16 mouse cellular contexts compared by ENCODE assay signal in genomic region chr3:144231931-144232330, GRCm38 (mm10). TPM values are rescaled to one million over a fixed set of nuclear protein-coding genes. Genes with fewer than 3 reads are reported as not detected.
DNase-seq lines count a peak whose midpoint lies in the region; ATAC-seq and TF ChIP-seq lines count a peak whose summit lies in the region.
"Had no signal": no experiment of that assay in that cellular context is flagged by ENCODE, and none has a peak within 500 bp of the region (broad histone marks: within the 10 kb centered on the region; RNA-seq: fewer than 3 reads in every experiment).

No protein-coding gene starts in this region.

- H3K4me3 ChIP-seq in spleen, adult 2 months (ENCODE audit: extremely low read depth, insufficient read depth, insufficient read length), result peak overlapping the region; percentile 32; the same call in 1 of the 2 replicates
- H3K4me3 ChIP-seq in bone marrow, adult 2 months (replicated peaks; ENCODE audit: control insufficient read depth, low read depth, low read length), result peak overlapping the region; percentile 51
- no peak overlapping the region for H3K4me3 ChIP-seq in stomach, postnatal 0 days (ENCODE audit: low read depth, low read length)
- H3K4me3 ChIP-seq: embryonic facial prominence, embryonic 12.5 days; forebrain, embryonic 10.5 days; limb, embryonic 15.5 days; neural tube, embryonic 15.5 days had no signal

- H3K9me3 ChIP-seq in stomach, postnatal 0 days (ENCODE audit: control insufficient read depth, low read length), result no peaks in the 10 kb centered on the region
- H3K9me3 ChIP-seq: embryonic facial prominence, embryonic 12.5 days; forebrain, embryonic 10.5 days; limb, embryonic 15.5 days; neural tube, embryonic 15.5 days had no signal

- DNase-seq in spleen, adult 2 months (ENCODE audit: low read depth in 1 of 2, low spot score in 2 of 2), result peak in 1 of 2 experiments; percentile 66
- DNase-seq in spleen, postnatal 14 days (ENCODE audit: low spot score in 2 of 2), result no peak
- DNase-seq in lung, postnatal 25 days (ENCODE audit: low spot score), result peak; percentile 59
- no peak for DNase-seq in stomach, postnatal 0 days (ENCODE audit: low spot score)
- no peak for DNase-seq in yolk sac, embryonic 10.5 days (ENCODE audit: low spot score)
- DNase-seq: adrenal gland, postnatal 14 days; cerebellum, postnatal 14 days; heart, postnatal 36 days; kidney, adult 18-20 months; thymus, adult 2 months had no signal

- H3K36me3 ChIP-seq in spleen, adult 2 months (ENCODE audit: control insufficient read depth, insufficient read depth, low read length), result no peaks in the 10 kb centered on the region
- H3K36me3 ChIP-seq in stomach, postnatal 0 days (ENCODE audit: control insufficient read depth, insufficient read depth, low read length), result no peaks in the 10 kb centered on the region
- H3K36me3 ChIP-seq: embryonic facial prominence, embryonic 12.5 days; forebrain, embryonic 10.5 days; limb, embryonic 15.5 days; neural tube, embryonic 15.5 days had no signal

- WGBS in spleen, adult 2 months, result 30% methylated on average over 6 of the region's 6 CpGs
- WGBS in bone marrow, adult 2 months, result 23% methylated on average over 6 of the region's 6 CpGs
- WGBS in stomach, postnatal 0 days, result 55% methylated on average over 6 of the region's 6 CpGs

- peak; percentile 84 for ATAC-seq in stomach, postnatal 0 days (ENCODE audit: low FRiP score, low TSS enrichment)
- no peak for ATAC-seq in frontal cortex, adult (ENCODE audit: low TSS enrichment)

- TF ChIP-seq CTCF in spleen, adult 2 months (IDR thresholded peaks at IDR 0.05; ENCODE audit: extremely low read depth, insufficient read depth, insufficient read length, insufficient replicate concordance), result no peak
- no peak for TF ChIP-seq CTCF in bone marrow, adult 2 months (IDR thresholded peaks at IDR 0.05; ENCODE audit: control insufficient read depth, insufficient read depth, low read length)
- no peak for TF ChIP-seq CTCF in stomach, postnatal 0 days (IDR thresholded peaks at IDR 0.05; ENCODE audit: low read depth)

- H3K4me1 ChIP-seq in spleen, adult 2 months (ENCODE audit: control insufficient read depth, insufficient read depth, insufficient read length), result peaks cover 7% of the 10 kb centered on the region; the same call in 1 of the 2 replicates
- H3K4me1 ChIP-seq in bone marrow, adult 2 months (ENCODE audit: control insufficient read depth, insufficient read depth, low read length), result peaks cover 4% of the 10 kb centered on the region; the same call in 1 of the 2 replicates
- no peaks in the 10 kb centered on the region for H3K4me1 ChIP-seq in stomach, postnatal 0 days (replicated peaks; ENCODE audit: control insufficient read depth, insufficient read depth)
- H3K4me1 ChIP-seq: neural tube, embryonic 15.5 days had no signal

- peak overlapping the region; percentile 34 for H3K27ac ChIP-seq in spleen, adult 2 months (ENCODE audit: insufficient read depth, low read length)
- H3K27ac ChIP-seq in bone marrow, adult 2 months (ENCODE audit: control insufficient read depth, insufficient read depth, low read depth, low read length, poor library complexity), result peak overlapping the region; percentile 58; the same call in 1 of the 2 replicates
- no peak overlapping the region for H3K27ac ChIP-seq in stomach, postnatal 0 days (replicated peaks)
- H3K27ac ChIP-seq: embryonic facial prominence, embryonic 12.5 days; forebrain, embryonic 10.5 days; limb, embryonic 15.5 days; neural tube, embryonic 15.5 days had no signal

- H3K27me3 ChIP-seq in spleen, adult 2 months (ENCODE audit: control insufficient read depth, insufficient read depth, low read length), result no peaks in the 10 kb centered on the region
- no peaks in the 10 kb centered on the region for H3K27me3 ChIP-seq in stomach, postnatal 0 days (ENCODE audit: control insufficient read depth, insufficient read depth, low read length)
- H3K27me3 ChIP-seq: embryonic facial prominence, embryonic 12.5 days; limb, embryonic 15.5 days; neural tube, embryonic 15.5 days had no signal

- no peak for TF ChIP-seq EP300 in stomach, postnatal 0 days (optimal IDR thresholded peaks at IDR 0.05)

- H3K9ac ChIP-seq in stomach, postnatal 0 days (ENCODE audit: low read length), result no peak overlapping the region
- H3K9ac ChIP-seq: embryonic facial prominence, embryonic 12.5 days; limb, embryonic 15.5 days; neural tube, embryonic 15.5 days had no signal

- H3K4me2 ChIP-seq in stomach, postnatal 0 days (replicated peaks; ENCODE audit: low read depth), result no peak overlapping the region
- H3K4me2 ChIP-seq: embryonic facial prominence, embryonic 12.5 days; limb, embryonic 15.5 days; neural tube, embryonic 15.5 days had no signal

- TF ChIP-seq POLR2A in spleen, adult 2 months (IDR thresholded peaks at IDR 0.05; ENCODE audit: low read depth, low read length), result no peak
- no peak for TF ChIP-seq POLR2A in bone marrow, adult 2 months (IDR thresholded peaks at IDR 0.05; ENCODE audit: borderline replicate concordance, control insufficient read depth, low read depth, low read length)

RNA-seq across cellular contexts. Expression of gene Lmo4, which starts 26.9 kb away (rescaled TPM):
- polyA plus RNA-seq in spleen, adult 2 months (2012; rRNA removed), result 37.3 and 38.9 TPM in 2 replicates
- 54.7 and 73.1 TPM in 2 replicates for polyA plus RNA-seq in bone marrow, adult 2 months (2011; ENCODE audit: insufficient read depth, insufficient read length, low replicate concordance, missing spikeins)
- polyA plus RNA-seq in stomach, postnatal 0 days (2015; fragmentation: Nextera tagmentation; extraction: Ambion mirVana), result 44.8 and 50.7 TPM in 2 replicates
